Mouse (Mus musculus): ENCODE results near the gene Cpt1c. TPM values are rescaled to one million over a fixed set of nuclear protein-coding genes. Genes with fewer than 3 reads are reported as not detected.

The Cpt1c gene
- polyA plus RNA-seq, 1 experiment from 2014 or later: 38.1 TPM

GRCm38 (mm10) chr7:44997231-44997939 lies 22.7 kb upstream of the Cpt1c start, which contains the start of gene Irf3:
Gene Irf3, plus strand, starts transcription at chr7:44997648.
- H3K27me3 ChIP-seq: no peaks in the 10 kb centered on the region
- WGBS: under 1% methylated on average over 43 of the region's 43 CpGs
- H3K4me2 ChIP-seq: peak within 1 kb of the TSS; percentile 66
- H3K4me1 ChIP-seq: peaks cover 32% of the 10 kb centered on the region
- H3K36me3 ChIP-seq (replicated peaks): peaks cover 62% of the 10 kb centered on the region
- peak within 1 kb of the TSS; percentile 66 for H3K4me3 ChIP-seq (replicated peaks)
- ATAC-seq (ENCODE audit: low FRiP score): peak; percentile 92
- peak within 1 kb of the TSS; percentile 80 for H3K9ac ChIP-seq
- peak within 1 kb of the TSS; percentile 82 for H3K27ac ChIP-seq
- H3K9me3 ChIP-seq: no peaks in the 10 kb centered on the region

GRCm38 (mm10) chr7:44996672-44997071 lies 22.0 kb upstream of the Cpt1c start:
- H3K36me3 ChIP-seq (replicated peaks): peaks cover 62% of the 10 kb centered on the region
- peak overlapping the region; percentile 57; the same call in 1 of the 2 replicates for H3K27ac ChIP-seq
- peak overlapping the region; percentile 66 for H3K4me2 ChIP-seq
- ATAC-seq (ENCODE audit: low FRiP score): no peak
- 18% methylated on average over 10 of the region's 10 CpGs for WGBS
- H3K4me3 ChIP-seq (replicated peaks): peak overlapping the region; percentile 66
- H3K9me3 ChIP-seq: no peaks in the 10 kb centered on the region
- no peaks in the 10 kb centered on the region for H3K27me3 ChIP-seq
- peaks cover 32% of the 10 kb centered on the region for H3K4me1 ChIP-seq
- H3K9ac ChIP-seq: peak overlapping the region; percentile 80

- peak overlapping the region; percentile 95 for H3K27ac ChIP-seq
- H3K4me2 ChIP-seq: peak overlapping the region; percentile 72
- peak overlapping the region; percentile 84 for H3K9ac ChIP-seq
- peaks cover 43% of the 10 kb centered on the region for H3K4me1 ChIP-seq
- no peaks in the 10 kb centered on the region for H3K9me3 ChIP-seq
- H3K36me3 ChIP-seq (replicated peaks): peaks cover 35% of the 10 kb centered on the region
- WGBS: under 1% methylated on average over 29 of the region's 29 CpGs
- no peaks in the 10 kb centered on the region for H3K27me3 ChIP-seq
- ATAC-seq (ENCODE audit: low FRiP score): peak; percentile 22
- peak overlapping the region; percentile 96 for H3K4me3 ChIP-seq (replicated peaks)
These were observed 12.4 kb upstream of the Cpt1c start for GRCm38 (mm10) chr7:44986879-44987718.

GRCm38 (mm10) chr7:44986192-44986878 lies 11.7 kb upstream of the Cpt1c start, which contains the start of gene Prmt1:
Gene Prmt1, minus strand, starts transcription at chr7:44986568.
- Histone ChIP-seq H3K27me3 (no peaks in the 10 kb centered on the region), H3K36me3 (replicated peaks) (peaks cover 35% of the 10 kb centered on the region), H3K4me1 (peaks cover 43% of the 10 kb centered on the region), H3K27ac (peak within 1 kb of the TSS; percentile 95), H3K9me3 (no peaks in the 10 kb centered on the region), H3K4me3 (replicated peaks) (peak within 1 kb of the TSS; percentile 96), H3K4me2 (peak within 1 kb of the TSS; percentile 72), H3K9ac (peak within 1 kb of the TSS; percentile 97)
- under 1% methylated on average over 42 of the region's 42 CpGs for WGBS
- ATAC-seq (ENCODE audit: low FRiP score): peak; percentile 96

- no peaks in the 10 kb centered on the region for H3K9me3 ChIP-seq
- H3K27ac ChIP-seq: peak overlapping the region; percentile 93
- peak overlapping the region; percentile 96 for H3K4me3 ChIP-seq (replicated peaks)
- no peaks in the 10 kb centered on the region for H3K27me3 ChIP-seq
- H3K36me3 ChIP-seq (replicated peaks): peaks cover 36% of the 10 kb centered on the region
- H3K9ac ChIP-seq: peak overlapping the region; percentile 97
- H3K4me2 ChIP-seq: peak overlapping the region; percentile 68
- peaks cover 43% of the 10 kb centered on the region for H3K4me1 ChIP-seq
- peak; percentile 18 for ATAC-seq (ENCODE audit: low FRiP score)
- WGBS: under 1% methylated on average over 44 of the region's 45 CpGs
These were observed 11.0 kb upstream of the Cpt1c start for GRCm38 (mm10) chr7:44985595-44986191.

GRCm38 (mm10) chr7:44984833-44985164 lies 10.1 kb upstream of the Cpt1c start:
- Histone ChIP-seq H3K36me3 (replicated peaks) (peaks cover 36% of the 10 kb centered on the region), H3K4me2 (peak overlapping the region; percentile 68), H3K9me3 (no peaks in the 10 kb centered on the region), H3K27ac (peak overlapping the region; percentile 93), H3K4me1 (peaks cover 43% of the 10 kb centered on the region), H3K4me3 (replicated peaks) (peak overlapping the region; percentile 96), H3K27me3 (no peaks in the 10 kb centered on the region), H3K9ac (peak overlapping the region; percentile 97; the same call in 1 of the 2 replicates)
- no peak for ATAC-seq (ENCODE audit: low FRiP score)
- WGBS: 44% methylated on average over 3 of the region's 3 CpGs

GRCm38 (mm10) chr7:44983944-44984832 lies 9.5 kb upstream of the Cpt1c start:
- Histone ChIP-seq H3K9me3 (no peaks in the 10 kb centered on the region), H3K9ac (peak overlapping the region; percentile 97), H3K4me2 (peak overlapping the region; percentile 68), H3K4me1 (peaks cover 39% of the 10 kb centered on the region), H3K4me3 (replicated peaks) (peak overlapping the region; percentile 96), H3K27ac (peak overlapping the region; percentile 93), H3K27me3 (no peaks in the 10 kb centered on the region), H3K36me3 (replicated peaks) (peaks cover 36% of the 10 kb centered on the region)
- WGBS: 76% methylated on average over 7 of the region's 7 CpGs
- ATAC-seq (ENCODE audit: low FRiP score): no peak

GRCm38 (mm10) chr7:44983085-44983484 lies 8.4 kb upstream of the Cpt1c start:
- Histone ChIP-seq H3K9ac (no peak overlapping the region), H3K4me1 (peaks cover 30% of the 10 kb centered on the region), H3K36me3 (replicated peaks) (peaks cover 47% of the 10 kb centered on the region), H3K27ac (peak overlapping the region; percentile 60; the same call in 1 of the 2 replicates), H3K4me2 (no peak overlapping the region), H3K9me3 (no peaks in the 10 kb centered on the region), H3K4me3 (replicated peaks) (no peak overlapping the region; the same call in 1 of the 2 replicates), H3K27me3 (no peaks in the 10 kb centered on the region)
- ATAC-seq (ENCODE audit: low FRiP score): no peak
- WGBS: 35% methylated on average over 6 of the region's 6 CpGs

- 96% methylated on average over 8 of the region's 8 CpGs for WGBS
- no peak for ATAC-seq (ENCODE audit: low FRiP score)
These were observed 6.9 kb upstream of the Cpt1c start for GRCm38 (mm10) chr7:44981539-44981938.

GRCm38 (mm10) chr7:44978300-44978699 lies 3.6 kb upstream of the Cpt1c start:
- Histone ChIP-seq H3K27me3 (no peaks in the 10 kb centered on the region), H3K9me3 (no peaks in the 10 kb centered on the region), H3K9ac (no peak overlapping the region), H3K4me1 (peaks cover 18% of the 10 kb centered on the region), H3K4me3 (replicated peaks) (no peak overlapping the region), H3K36me3 (replicated peaks) (peaks cover 71% of the 10 kb centered on the region), H3K4me2 (no peak overlapping the region), H3K27ac (no peak overlapping the region)
- WGBS: 96% methylated on average over 3 of the region's 3 CpGs
- ATAC-seq (ENCODE audit: low FRiP score): no peak

More at GRCm38 (mm10) chr7:44981539-44981938, 6.9 kb upstream of the Cpt1c start:
- no peaks in the 10 kb centered on the region for H3K9me3 ChIP-seq
- H3K4me3 ChIP-seq (replicated peaks): no peak overlapping the region
- peaks cover 24% of the 10 kb centered on the region for H3K4me1 ChIP-seq
- no peak overlapping the region for H3K9ac ChIP-seq
- no peaks in the 10 kb centered on the region for H3K27me3 ChIP-seq
- no peak overlapping the region for H3K27ac ChIP-seq
- H3K4me2 ChIP-seq: no peak overlapping the region
- H3K36me3 ChIP-seq (replicated peaks): peaks cover 63% of the 10 kb centered on the region

- Histone ChIP-seq H3K9ac (no peak overlapping the region), H3K36me3 (replicated peaks) (peaks cover 46% of the 10 kb centered on the region), H3K9me3 (no peaks in the 10 kb centered on the region), H3K4me3 (replicated peaks) (no peak overlapping the region), H3K4me2 (peak overlapping the region; percentile 76), H3K27ac (peak overlapping the region; percentile 96), H3K27me3 (no peaks in the 10 kb centered on the region), H3K4me1 (peaks cover 38% of the 10 kb centered on the region)
- peak; percentile 9; the same call in 1 of the 2 replicates for ATAC-seq (ENCODE audit: low FRiP score)
- WGBS: 18% methylated on average over 6 of the region's 6 CpGs
These were observed 417 bp upstream of the Cpt1c start for GRCm38 (mm10) chr7:44975117-44975419.
